Mouse (Mus musculus): ENCODE data around the gene Kmt2a. TPM values are rescaled to one million over a fixed set of nuclear protein-coding genes. Genes with fewer than 3 reads are reported as not detected.

Kmt2a gene
- 18.0 and 20.3 TPM in 2 replicates for polyA plus RNA-seq (2015; fragmentation: Nextera tagmentation; extraction: Ambion mirVana)

DNA sequence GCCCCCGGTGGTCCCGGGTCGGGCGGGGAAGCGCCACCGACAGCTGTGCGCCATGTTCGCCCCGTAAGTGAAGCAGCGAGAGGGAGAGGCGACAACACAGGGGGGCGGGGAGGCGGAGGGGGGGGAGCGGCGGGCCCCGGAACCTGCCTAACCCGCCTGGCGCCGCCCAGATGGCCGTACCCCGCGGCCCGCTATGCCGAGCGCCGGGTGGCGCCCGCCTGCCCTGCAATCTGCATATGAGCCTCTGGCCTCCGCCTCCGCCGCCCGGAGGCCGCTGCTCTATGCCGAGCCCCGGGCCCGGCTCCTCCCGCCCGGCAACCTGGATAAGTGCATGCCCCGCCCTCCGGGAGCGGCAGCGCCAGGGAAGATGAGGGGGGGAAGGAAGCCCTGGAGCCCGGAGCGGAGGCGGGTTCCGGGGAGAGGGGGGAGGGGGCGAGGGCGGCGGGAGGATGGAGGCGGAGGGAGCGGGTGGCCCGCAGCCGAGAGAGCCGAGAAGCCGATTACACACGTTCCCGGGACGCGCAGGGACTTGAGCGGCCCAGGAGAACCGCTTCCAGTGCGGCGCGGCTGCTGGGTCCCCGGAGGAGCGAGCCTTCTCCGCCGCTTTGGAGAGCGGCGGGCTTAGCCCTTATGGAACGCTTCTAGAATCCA lies at the start of gene Kmt2a:
Gene Kmt2a (minus strand): TSS at position 76 of the 651 bp plus-strand sequence.
- Histone ChIP-seq H3K9me3 (no peaks in the 10 kb centered on the region), H3K27me3 (no peaks in the 10 kb centered on the region), H3K27ac (peak within 1 kb of the TSS; percentile 99), H3K4me3 (peak within 1 kb of the TSS; percentile 87), H3K4me1 (peaks cover 45% of the 10 kb centered on the region), H3K4me2 (replicated peaks) (peak within 1 kb of the TSS; percentile 98), H3K9ac (peak within 1 kb of the TSS; percentile 97), H3K36me3 (peaks cover 5% of the 10 kb centered on the region)
- WGBS, result 1% methylated on average over 54 of the region's 71 CpGs
- peak; percentile 76 for ATAC-seq (ENCODE audit: low FRiP score, low read depth)

DNA sequence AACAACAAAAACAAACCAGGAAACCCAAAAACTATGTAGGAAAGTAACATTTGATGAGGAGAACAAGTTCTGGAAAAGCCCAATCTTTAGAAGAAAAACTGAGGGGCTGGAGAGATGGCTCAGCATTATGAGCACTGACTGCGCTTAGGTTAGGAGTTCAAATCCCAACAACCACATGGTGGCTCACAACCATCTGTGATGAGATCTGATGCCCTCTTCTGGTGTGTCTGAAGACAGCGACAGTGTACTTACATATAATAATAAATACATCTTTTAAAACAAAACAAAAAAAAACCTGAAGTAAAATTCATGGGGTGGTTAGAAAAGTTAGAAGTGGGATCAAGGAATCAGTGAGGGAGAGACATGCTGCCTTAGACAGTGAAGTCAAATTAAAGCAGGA lies 40.4 kb upstream of the Kmt2a start:
- H3K9ac ChIP-seq, result 0 out of 2 replicates have a peak overlapping the region, but pooled peaks have one; percentile 57
- peak overlapping the region; percentile 91 for H3K4me2 ChIP-seq (replicated peaks)
- H3K36me3 ChIP-seq, result 0 out of 2 replicates have a peak, but pooled peaks cover 15% of the 10 kb centered on the region
- ATAC-seq (ENCODE audit: low FRiP score, low read depth), result no peak
- no peaks in the 10 kb centered on the region for H3K9me3 ChIP-seq
- 68% methylated on average over 2 of the region's 2 CpGs for WGBS
- peaks cover 16% of the 10 kb centered on the region for H3K4me1 ChIP-seq
- peak overlapping the region; percentile 99 for H3K4me3 ChIP-seq
- no peaks in the 10 kb centered on the region for H3K27me3 ChIP-seq
- H3K27ac ChIP-seq, result peak overlapping the region; percentile 94; the same call in 1 of the 2 replicates

DNA sequence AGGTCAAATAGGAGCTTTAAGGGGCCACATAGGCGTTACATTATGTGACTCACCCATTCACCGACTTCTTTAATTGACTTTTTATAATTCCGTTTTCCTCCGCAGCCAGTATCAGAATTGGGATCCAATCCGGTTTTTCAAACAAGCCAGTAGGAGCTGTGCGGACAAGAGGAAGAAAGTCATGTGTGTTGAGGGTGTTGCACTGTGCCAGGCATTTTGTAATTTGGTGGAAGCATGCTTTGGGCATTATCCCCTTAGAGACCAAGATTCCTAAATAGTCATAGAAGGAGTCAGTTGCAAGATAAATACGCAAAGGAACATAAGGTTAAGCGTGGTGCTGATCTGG lies 40.0 kb upstream of the Kmt2a start:
- peak overlapping the region; percentile 99 for H3K4me3 ChIP-seq
- no peaks in the 10 kb centered on the region for H3K9me3 ChIP-seq
- 0 out of 2 replicates have a peak, but pooled peaks cover 12% of the 10 kb centered on the region for H3K36me3 ChIP-seq
- H3K27me3 ChIP-seq, result no peaks in the 10 kb centered on the region
- peak overlapping the region; percentile 57; the same call in 1 of the 2 replicates for H3K9ac ChIP-seq
- ATAC-seq (ENCODE audit: low FRiP score, low read depth), result peak; percentile 86
- peaks cover 16% of the 10 kb centered on the region for H3K4me1 ChIP-seq
- WGBS, result under 1% methylated on average over 8 of the region's 8 CpGs
- H3K4me2 ChIP-seq (replicated peaks), result peak overlapping the region; percentile 91
- H3K27ac ChIP-seq, result peak overlapping the region; percentile 94

DNA sequence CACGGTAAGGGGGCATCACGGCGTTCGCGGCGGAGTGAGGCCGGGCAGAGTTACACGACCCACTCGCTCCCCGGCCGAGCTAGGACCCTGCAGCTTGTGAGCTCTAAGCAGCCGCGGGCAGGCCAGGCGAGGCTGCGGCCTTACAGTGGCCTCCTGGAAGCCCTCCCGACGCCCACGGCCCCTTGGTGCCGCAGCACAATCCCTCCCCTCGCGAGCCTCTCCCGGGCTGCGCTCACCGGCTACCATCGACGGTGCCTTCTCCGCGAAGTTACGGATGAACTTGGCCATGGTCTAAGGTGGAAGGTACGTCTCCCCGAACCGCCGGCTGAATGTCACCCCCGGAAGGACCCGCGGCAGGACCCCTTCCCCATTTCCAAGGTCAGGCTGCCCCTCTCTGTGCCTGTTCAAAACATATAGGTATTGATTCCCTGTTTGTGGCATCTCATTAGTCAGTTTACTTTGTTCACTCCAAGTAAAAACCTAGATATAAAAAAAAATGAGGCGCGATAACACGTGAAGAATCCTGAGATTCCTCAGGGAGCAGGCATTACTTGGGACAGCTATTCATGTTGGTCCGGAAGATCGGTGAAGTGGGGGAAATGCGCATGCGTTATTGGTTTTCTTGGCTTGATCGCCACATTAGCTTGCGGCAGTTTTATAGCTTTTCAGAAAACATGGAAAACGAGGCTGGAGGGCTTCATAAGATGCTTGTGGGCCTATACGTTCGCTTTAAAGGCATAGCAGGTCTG lies 39.5 kb upstream of the Kmt2a start, which contains the start of gene Atp5l:
Gene Atp5l (minus strand): TSS at position 369 of the 749 bp plus-strand sequence.
- Histone ChIP-seq H3K27ac (peak within 1 kb of the TSS; percentile 94), H3K4me3 (peak within 1 kb of the TSS; percentile 99), H3K27me3 (no peaks in the 10 kb centered on the region), H3K4me2 (replicated peaks) (peak within 1 kb of the TSS; percentile 91), H3K9me3 (no peaks in the 10 kb centered on the region), H3K9ac (peak within 1 kb of the TSS; percentile 97), H3K36me3 (0 out of 2 replicates have a peak, but pooled peaks cover 7% of the 10 kb centered on the region), H3K4me1 (peaks cover 16% of the 10 kb centered on the region)
- peak; percentile 90 for ATAC-seq (ENCODE audit: low FRiP score, low read depth)
- under 1% methylated on average over 48 of the region's 48 CpGs for WGBS

DNA sequence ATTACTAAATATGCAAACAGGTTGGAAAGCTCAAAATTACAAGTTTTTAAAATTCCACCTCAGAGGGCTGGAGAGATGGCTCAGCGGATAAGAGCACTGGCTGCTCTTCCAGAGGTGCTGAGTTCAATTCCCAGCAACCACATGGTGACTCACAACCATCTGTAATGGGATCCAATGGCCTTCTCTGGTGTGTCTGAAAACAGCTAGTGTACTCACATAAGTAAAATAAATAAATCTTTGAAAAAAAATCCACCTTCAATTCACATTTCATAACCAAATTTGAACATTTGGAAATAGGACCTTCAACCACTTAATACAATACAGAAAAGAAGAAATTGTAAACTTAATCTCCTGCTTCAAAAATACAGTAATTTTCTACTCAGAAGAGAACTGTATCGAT lies 38.5 kb upstream of the Kmt2a start:
- 39% methylated on average over 2 of the region's 2 CpGs for WGBS
- Histone ChIP-seq H3K4me3 (peak overlapping the region; percentile 99), H3K9me3 (no peaks in the 10 kb centered on the region), H3K4me1 (peaks cover 25% of the 10 kb centered on the region), H3K36me3 (0 out of 2 replicates have a peak, but pooled peaks cover 3% of the 10 kb centered on the region), H3K4me2 (replicated peaks) (peak overlapping the region; percentile 91), H3K27ac (no peak overlapping the region), H3K27me3 (no peaks in the 10 kb centered on the region), H3K9ac (peak overlapping the region; percentile 97)
- no peak for ATAC-seq (ENCODE audit: low FRiP score, low read depth)

DNA sequence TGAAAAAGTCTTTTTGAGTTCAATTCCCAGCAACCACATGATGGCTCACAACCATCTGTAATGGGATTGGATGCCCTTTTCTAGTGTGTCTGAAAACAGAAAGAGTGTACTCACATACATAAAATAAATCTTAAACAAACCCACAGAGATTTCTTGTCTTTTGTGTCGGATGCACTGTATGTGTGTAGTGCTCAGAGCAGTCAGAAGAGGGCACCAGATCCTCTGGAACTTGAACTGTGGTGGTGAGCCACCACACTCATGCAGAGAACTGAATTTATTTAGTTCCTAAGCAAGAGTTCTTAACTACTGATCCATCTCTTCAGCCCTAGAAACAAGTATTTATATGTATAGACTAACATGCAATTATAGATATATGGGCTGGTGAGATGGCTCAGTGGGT lies 35.1 kb upstream of the Kmt2a start:
- 57% methylated on average over 1 of the region's 1 CpGs for WGBS
- H3K4me3 ChIP-seq, result no peak overlapping the region

DNA sequence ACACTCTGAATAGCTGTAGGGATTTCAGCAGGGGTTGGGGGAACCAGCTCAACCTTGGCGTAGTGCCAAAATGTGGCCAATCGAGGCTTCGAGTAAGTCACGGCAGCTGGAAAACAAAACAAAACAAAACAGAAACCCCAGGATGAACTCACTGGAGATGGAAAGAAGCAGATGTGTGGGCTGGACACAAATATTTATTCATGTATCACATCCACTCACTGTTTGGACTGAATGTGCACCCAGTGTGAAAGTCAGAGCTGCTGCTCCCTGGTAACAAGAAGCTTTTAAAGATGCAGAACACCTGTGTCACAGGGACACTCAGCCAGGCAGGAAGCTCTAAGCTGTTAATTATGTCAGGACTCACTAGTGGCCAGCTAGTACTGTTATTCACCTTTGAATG lies 33.6 kb upstream of the Kmt2a start:
- no peak for ATAC-seq (ENCODE audit: low FRiP score, low read depth)
- no peaks in the 10 kb centered on the region for H3K27me3 ChIP-seq
- peaks cover 25% of the 10 kb centered on the region for H3K4me1 ChIP-seq
- peaks cover 36% of the 10 kb centered on the region for H3K36me3 ChIP-seq
- H3K9ac ChIP-seq, result peak overlapping the region; percentile 48
- H3K9me3 ChIP-seq, result no peaks in the 10 kb centered on the region
- H3K4me2 ChIP-seq (replicated peaks), result no peak overlapping the region
- H3K4me3 ChIP-seq, result no peak overlapping the region
- H3K27ac ChIP-seq, result no peak overlapping the region
- 17% methylated on average over 4 of the region's 4 CpGs for WGBS

More for the DNA sequence above, 35.1 kb upstream of the Kmt2a start:
- no peaks in the 10 kb centered on the region for H3K9me3 ChIP-seq
- H3K27ac ChIP-seq, result no peak overlapping the region
- H3K9ac ChIP-seq, result no peak overlapping the region
- ATAC-seq (ENCODE audit: low FRiP score, low read depth), result no peak
- H3K4me1 ChIP-seq, result peaks cover 25% of the 10 kb centered on the region
- no peaks in the 10 kb centered on the region for H3K27me3 ChIP-seq
- peaks cover 22% of the 10 kb centered on the region for H3K36me3 ChIP-seq
- no peak overlapping the region for H3K4me2 ChIP-seq (replicated peaks)

DNA sequence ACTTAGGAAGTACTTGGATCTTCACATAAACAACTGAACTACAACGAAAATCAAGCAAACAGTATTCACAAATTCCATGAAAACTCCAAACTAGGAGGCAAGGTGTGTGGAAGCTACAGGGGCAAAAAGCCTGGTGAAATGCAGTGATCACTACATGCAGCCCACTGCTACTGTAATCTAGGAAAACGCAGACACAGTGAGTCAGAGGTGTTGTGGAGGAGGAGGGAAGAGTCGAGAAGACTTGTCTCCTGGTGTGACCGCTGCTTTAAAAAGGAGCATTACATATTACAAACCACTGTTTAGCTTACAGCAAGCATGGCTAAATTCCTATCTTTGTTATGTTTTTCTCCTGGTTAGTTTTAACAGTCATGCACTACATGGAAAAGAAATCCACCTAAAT lies 30.3 kb upstream of the Kmt2a start:
- Histone ChIP-seq H3K36me3 (peaks cover 33% of the 10 kb centered on the region), H3K9me3 (no peaks in the 10 kb centered on the region), H3K9ac (no peak overlapping the region), H3K27ac (no peak overlapping the region), H3K4me1 (peaks cover 15% of the 10 kb centered on the region), H3K4me2 (replicated peaks) (no peak overlapping the region), H3K4me3 (no peak overlapping the region), H3K27me3 (no peaks in the 10 kb centered on the region)
- WGBS, result 95% methylated on average over 4 of the region's 4 CpGs
- ATAC-seq (ENCODE audit: low FRiP score, low read depth), result no peak

DNA sequence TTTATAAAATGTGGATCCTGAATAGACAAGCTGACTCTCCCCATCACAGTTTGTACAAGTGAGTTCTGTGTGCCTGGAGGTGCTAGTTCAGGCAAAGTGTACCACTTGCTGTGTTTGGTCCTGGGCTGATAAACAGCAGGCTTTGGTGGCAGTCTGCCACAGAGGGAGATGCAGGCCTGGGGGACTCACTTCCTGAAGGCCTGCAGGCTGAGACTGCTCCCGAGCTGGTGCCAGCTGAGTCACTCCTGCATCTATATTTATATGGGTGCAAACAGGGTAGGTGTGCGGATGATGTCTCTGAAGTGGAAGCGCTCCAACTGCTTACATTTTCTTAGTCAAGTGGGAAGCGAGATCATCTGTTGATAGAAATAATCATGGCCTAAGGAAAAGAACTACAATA lies 24.5 kb upstream of the Kmt2a start:
- Histone ChIP-seq H3K4me3 (no peak overlapping the region), H3K9ac (no peak overlapping the region), H3K4me2 (replicated peaks) (no peak overlapping the region), H3K9me3 (no peaks in the 10 kb centered on the region), H3K36me3 (peaks cover 9% of the 10 kb centered on the region), H3K4me1 (no peaks in the 10 kb centered on the region), H3K27ac (no peak overlapping the region), H3K27me3 (no peaks in the 10 kb centered on the region)
- ATAC-seq (ENCODE audit: low FRiP score, low read depth), result no peak
- 73% methylated on average over 4 of the region's 4 CpGs for WGBS

DNA sequence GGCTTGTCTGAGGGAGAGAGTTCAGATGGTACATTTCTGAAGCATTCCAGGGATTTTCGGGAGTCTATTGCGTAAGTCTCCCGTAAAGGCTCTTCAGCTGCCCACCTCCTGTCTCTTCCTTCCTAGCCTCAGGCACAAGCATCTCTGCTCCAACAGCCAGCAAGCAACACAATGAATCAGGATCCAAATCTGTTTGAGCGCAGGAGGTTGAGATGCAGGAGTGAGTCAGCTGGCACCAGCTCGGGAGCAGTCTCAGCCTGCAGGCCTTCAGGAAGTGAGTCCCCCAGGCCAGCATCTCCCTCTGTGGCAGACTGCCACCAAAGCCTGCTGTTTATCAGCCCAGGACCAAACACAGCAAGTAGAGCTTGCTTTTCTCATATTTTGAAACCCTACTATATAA lies 23.9 kb upstream of the Kmt2a start:
- no peak overlapping the region for H3K9ac ChIP-seq
- ATAC-seq (ENCODE audit: low FRiP score, low read depth), result no peak
- no peaks in the 10 kb centered on the region for H3K9me3 ChIP-seq
- WGBS, result 68% methylated on average over 5 of the region's 5 CpGs
- peaks cover 2% of the 10 kb centered on the region for H3K36me3 ChIP-seq
- H3K4me1 ChIP-seq, result no peaks in the 10 kb centered on the region
- no peaks in the 10 kb centered on the region for H3K27me3 ChIP-seq
- H3K4me2 ChIP-seq (replicated peaks), result no peak overlapping the region
- H3K27ac ChIP-seq, result no peak overlapping the region
- H3K4me3 ChIP-seq, result no peak overlapping the region

DNA sequence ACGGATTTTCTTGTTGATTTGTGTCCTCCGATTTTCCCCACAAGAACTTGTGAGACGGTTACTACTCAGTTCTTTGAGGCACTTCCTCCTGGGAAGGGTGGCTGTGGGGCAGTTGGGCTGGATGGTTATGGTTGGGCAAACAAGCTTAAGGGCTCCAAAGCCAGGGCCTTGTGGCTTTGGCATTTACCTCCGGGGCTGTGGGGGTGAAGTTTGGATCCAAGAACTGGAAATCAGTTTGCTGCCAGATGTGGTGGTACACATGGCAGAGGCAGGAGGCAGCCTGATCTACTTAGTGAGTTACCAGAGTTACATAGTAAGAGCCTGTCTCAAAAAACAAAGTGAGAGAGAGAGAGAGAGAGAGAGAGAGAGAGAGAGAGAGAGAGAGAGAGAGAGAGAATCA lies 22.8 kb upstream of the Kmt2a start:
- ATAC-seq (ENCODE audit: low FRiP score, low read depth), result no peak
- H3K9ac ChIP-seq, result no peak overlapping the region
- WGBS, result 86% methylated on average over 4 of the region's 4 CpGs
- no peak overlapping the region for H3K27ac ChIP-seq
- no peaks in the 10 kb centered on the region for H3K4me1 ChIP-seq
- no peak overlapping the region for H3K4me3 ChIP-seq
- H3K4me2 ChIP-seq (replicated peaks), result no peak overlapping the region
- no peaks in the 10 kb centered on the region for H3K9me3 ChIP-seq
- no peaks in the 10 kb centered on the region for H3K27me3 ChIP-seq
- no peaks in the 10 kb centered on the region for H3K36me3 ChIP-seq

DNA sequence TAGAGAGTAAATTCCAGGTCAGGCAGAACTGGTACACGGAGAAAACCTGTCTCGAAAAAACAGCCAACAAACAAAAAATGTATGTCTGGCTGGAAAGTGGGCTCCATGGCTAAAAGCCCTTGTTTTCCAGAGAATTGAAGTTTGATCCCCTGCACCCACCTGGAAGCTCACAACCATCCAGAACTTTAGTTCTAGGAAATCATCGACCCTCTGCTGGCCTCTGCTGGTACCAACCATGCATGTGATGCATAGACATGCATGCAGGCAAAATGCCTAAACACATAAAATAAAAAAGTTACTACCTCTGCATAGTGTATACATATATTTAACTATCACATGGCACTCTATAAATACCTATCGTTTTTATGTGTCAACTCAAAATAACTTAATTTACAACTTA lies 19.3 kb upstream of the Kmt2a start:
- Histone ChIP-seq H3K27me3 (0 out of 2 replicates have a peak, but pooled peaks cover 2% of the 10 kb centered on the region), H3K27ac (no peak overlapping the region), H3K36me3 (no peaks in the 10 kb centered on the region), H3K4me1 (no peaks in the 10 kb centered on the region), H3K4me2 (replicated peaks) (no peak overlapping the region), H3K4me3 (no peak overlapping the region), H3K9ac (no peak overlapping the region), H3K9me3 (no peaks in the 10 kb centered on the region)
- 67% methylated on average over 4 of the region's 4 CpGs for WGBS
- ATAC-seq (ENCODE audit: low FRiP score, low read depth), result no peak

Data from limb, embryonic 13.5 days (tissue).